Mouse (Mus musculus) CH12.LX (cell line): ENCODE results near the gene Htra2. TPM values are rescaled to one million over a fixed set of nuclear protein-coding genes. Genes with fewer than 3 reads are reported as not detected.
A peak's percentile ranks its signal among the peaks of the same experiment; 100 is the strongest.

Experiments
- DNase-seq: peaks from one replicate; pipeline ENCODE4 v3.0.0-alpha.2; 2013; ENCODE audit errors: extremely low read depth
- H3K27ac ChIP-seq: 2 replicates; pipeline ENCODE4 v1.5.1; 2012; ENCODE audit warnings: low read depth, mild to moderate bottlenecking, control low read depth, moderate library complexity; ENCODE audit not compliant: insufficient read depth
- H3K27me3 ChIP-seq: replicated peaks from 2 replicates; pipeline ENCODE3; 2012; ENCODE audit warnings: inconsistent platforms
- H3K36me3 ChIP-seq, 2 experiments: replicated peaks in 1 of 2; 2 replicates each; pipeline versions ENCODE3 to v1.6.1; 2012; ENCODE audit warnings: inconsistent platforms in 1 of 2, low read length in 1 of 2, mild to moderate bottlenecking in 1 of 2, mixed read lengths in 1 of 2, moderate library complexity in 1 of 2; ENCODE audit not compliant: control insufficient read depth in 1 of 2, insufficient read depth in 1 of 2
- H3K4me1 ChIP-seq, 2 experiments: 2 replicates each; pipeline ENCODE4 v1.6.1; 2012; ENCODE audit warnings: inconsistent platforms in 1 of 2, moderate library complexity in 1 of 2; ENCODE audit not compliant: insufficient read depth in 2 of 2, control insufficient read depth in 1 of 2
- H3K4me2 ChIP-seq: 2 replicates; pipeline ENCODE4 v1.6.1; 2012; ENCODE audit warnings: low read depth, mild to moderate bottlenecking, control low read depth; ENCODE audit not compliant: poor library complexity, insufficient read depth, severe bottlenecking
- H3K4me3 ChIP-seq, 3 experiments: fragments of 150-350 bp in 1 of 3; sonication (generic) in 1 of 3; replicated peaks in 1 of 3; 2 replicates each; pipeline versions ENCODE3 to v1.5.1; 2011 to 2012; ENCODE audit warnings: low read depth in 2 of 3, low read length in 2 of 3, mild to moderate bottlenecking in 2 of 3, moderate library complexity in 2 of 3, control low read depth in 1 of 3, improper control_type of control experiment in 1 of 3, inconsistent platforms in 1 of 3, mixed read lengths in 1 of 3; ENCODE audit not compliant: poor library complexity in 1 of 3
- H3K79me2 ChIP-seq: replicated peaks from 2 replicates; pipeline ENCODE4 v1.6.1; 2012; ENCODE audit warnings: mild to moderate bottlenecking, moderate library complexity; ENCODE audit not compliant: control insufficient read depth, poor library complexity, insufficient read depth, severe bottlenecking; ENCODE audit errors: extremely low read depth
- H3K9ac ChIP-seq: 2 replicates; pipeline ENCODE4 v1.6.1; 2012; ENCODE audit warnings: low read depth, mild to moderate bottlenecking, control low read depth, moderate library complexity; ENCODE audit not compliant: insufficient read depth
- H3K9me3 ChIP-seq: replicated peaks from 2 replicates; pipeline ENCODE3; 2012; ENCODE audit warnings: low read length, inconsistent platforms, mixed read lengths
- BHLHE40 ChIP-seq: IDR thresholded peaks from 2 replicates; pipeline ENCODE4 v1.6.1; 2011; ENCODE audit warnings: mild to moderate bottlenecking, low read depth, low read length, improper control_type of control experiment
- CHD1 ChIP-seq: IDR thresholded peaks from 2 replicates; pipeline ENCODE4 v1.6.1; 2012; ENCODE audit warnings: low read depth, low read length, improper control_type of control experiment, inconsistent platforms
- CHD2 ChIP-seq: IDR thresholded peaks from 2 replicates; pipeline ENCODE4 v1.6.1; 2011; ENCODE audit warnings: low read length, improper control_type of control experiment
- CTCF ChIP-seq, 2 experiments: IDR thresholded peaks in 1 of 2; conservative IDR thresholded peaks in 1 of 2; 2 replicates each; pipeline ENCODE4 v1.5.1; 2011 to 2012; ENCODE audit warnings: low read depth in 2 of 2, low read length in 2 of 2, improper control_type of control experiment in 1 of 2, inconsistent platforms in 1 of 2, mild to moderate bottlenecking in 1 of 2, moderate library complexity in 1 of 2
- EP300 ChIP-seq: IDR thresholded peaks from 2 replicates; pipeline ENCODE4 v1.6.1; 2011; ENCODE audit warnings: low read length, improper control_type of control experiment
- ETS1 ChIP-seq: conservative IDR thresholded peaks from 2 replicates; pipeline ENCODE4 v1.6.1; 2012; ENCODE audit warnings: low read depth, mild to moderate bottlenecking, inconsistent platforms, low read length, improper control_type of control experiment, moderate library complexity
- GABPA ChIP-seq: IDR thresholded peaks from 2 replicates; pipeline ENCODE4 v1.6.1; 2012; ENCODE audit warnings: low read depth, low read length, improper control_type of control experiment, inconsistent platforms; ENCODE audit not compliant: insufficient replicate concordance
- HCFC1 ChIP-seq: IDR thresholded peaks from 2 replicates; pipeline ENCODE4 v1.6.1; 2012; ENCODE audit warnings: low read depth, mild to moderate bottlenecking, inconsistent platforms, low read length, improper control_type of control experiment
- IRF4 ChIP-seq: IDR thresholded peaks from 2 replicates; pipeline ENCODE4 v1.6.1; 2014; ENCODE audit warnings: low read depth, mild to moderate bottlenecking, inconsistent platforms, low read length, improper control_type of control experiment
- JUN ChIP-seq: IDR thresholded peaks from 2 replicates; pipeline ENCODE4 v1.6.1; 2011; ENCODE audit warnings: low read depth, mild to moderate bottlenecking, low read length, improper control_type of control experiment, moderate library complexity; ENCODE audit not compliant: insufficient read depth
- JUND ChIP-seq: conservative IDR thresholded peaks from 2 replicates; pipeline ENCODE4 v1.6.1; 2011; ENCODE audit warnings: low read depth, low read length, improper control_type of control experiment
- MAFK ChIP-seq: IDR thresholded peaks from 2 replicates; pipeline ENCODE4 v1.6.1; 2011; ENCODE audit warnings: low read length, improper control_type of control experiment; ENCODE audit not compliant: insufficient replicate concordance
- MYC ChIP-seq: IDR thresholded peaks from 2 replicates; pipeline ENCODE4 v1.6.1; 2011; ENCODE audit warnings: low read depth, mild to moderate bottlenecking, improper control_type of control experiment, low read length
- PAX5 ChIP-seq: IDR thresholded peaks from 2 replicates; pipeline ENCODE4 v1.6.1; 2012; ENCODE audit warnings: low read length, inconsistent platforms, mixed read lengths
- POLR2A ChIP-seq: IDR thresholded peaks from 2 replicates; pipeline ENCODE4 v1.6.1; 2011; ENCODE audit warnings: low read depth, mild to moderate bottlenecking, improper control_type of control experiment, low read length
- RAD21 ChIP-seq: IDR thresholded peaks from 2 replicates; pipeline ENCODE4 v1.6.1; 2011; ENCODE audit warnings: low read depth, mild to moderate bottlenecking, low read length, improper control_type of control experiment, moderate library complexity
- RCOR1 ChIP-seq: conservative IDR thresholded peaks from 2 replicates; pipeline ENCODE4 v1.6.1; 2012; ENCODE audit warnings: low read depth, mild to moderate bottlenecking, inconsistent platforms, low read length, improper control_type of control experiment
- SMC3 ChIP-seq: IDR thresholded peaks from 2 replicates; pipeline ENCODE4 v1.6.1; 2011; ENCODE audit warnings: low read depth, low read length, improper control_type of control experiment
- TBP ChIP-seq: conservative IDR thresholded peaks from 2 replicates; pipeline ENCODE4 v1.6.1; 2011; ENCODE audit warnings: low read depth, low read length, improper control_type of control experiment
- TCF12 ChIP-seq: IDR thresholded peaks from 2 replicates; pipeline ENCODE4 v1.6.1; 2014; ENCODE audit warnings: low read depth, mild to moderate bottlenecking, inconsistent platforms, low read length, improper control_type of control experiment
- UBTF ChIP-seq: IDR thresholded peaks from 2 replicates; pipeline ENCODE4 v1.6.1; 2012; ENCODE audit warnings: low read depth, mild to moderate bottlenecking, inconsistent platforms, low read length, improper control_type of control experiment, moderate library complexity
- USF1 ChIP-seq: IDR thresholded peaks from 2 replicates; pipeline ENCODE4 v1.6.1; 2014; ENCODE audit warnings: low read depth, mild to moderate bottlenecking, inconsistent platforms, low read length, improper control_type of control experiment
- ZKSCAN1 ChIP-seq: IDR thresholded peaks from 2 replicates; pipeline ENCODE4 v1.6.1; 2012; ENCODE audit warnings: low read depth, inconsistent platforms, low read length, improper control_type of control experiment, borderline replicate concordance
- ZMIZ1 ChIP-seq: IDR thresholded peaks from 2 replicates; pipeline ENCODE4 v1.6.1; 2012; ENCODE audit warnings: low read depth, mild to moderate bottlenecking, inconsistent platforms, low read length, improper control_type of control experiment
- ZNF384 ChIP-seq: IDR thresholded peaks from 2 replicates; pipeline ENCODE4 v1.6.1; 2012; ENCODE audit warnings: low read depth, low read length, improper control_type of control experiment, inconsistent platforms
- dilution Hi-C: fragments of 300-500 bp; cut with MboI; formaldehyde crosslinking; loops from 2 replicates; pipeline ENCODE4 v1.14.3; 2020; ENCODE audit warnings: low sequenced_read_pairs; ENCODE audit not compliant: extremely low pct_unique_long_range_greater_than_20kb, extremely low pct_ligation_motif_present
- in situ Hi-C: fragments of 300-500 bp; cut with MboI; formaldehyde crosslinking; loops from 3 replicates; pipeline ENCODE4 v1.14.3; 2019; ENCODE audit warnings: low sequenced_read_pairs, low pct_ligation_motif_present, low pct_unique_long_range_greater_than_20kb, mixed read lengths
- polyA plus RNA-seq: library from polyadenylated mRNA; unstranded; fragments of >175 nt; gene quantifications from 2 replicates; pipeline ENCODE4 v1.2.1, GENCODE M21; 2012; ENCODE audit warnings: low read depth; ENCODE audit not compliant: insufficient read length
- total RNA-seq, 2 experiments: library from RNA; depleted of rRNA; stranded (reverse); fragments of 300-350 nt in 1 of 2; fragments of >200 nt in 1 of 2; gene quantifications; 2 replicates each; pipeline ENCODE4 v1.2.3; 2012 to 2014

Htra2 gene
- total and polyA plus RNA-seq, 3 experiments = 113 to 185 (median 137) TPM

GRCm38 (mm10) chr6:83101688-83102556 lies 46.8 kb upstream of the Htra2 start:
- H3K9me3 ChIP-seq = peaks cover 2% of the 10 kb centered on the region
- in situ Hi-C loops (loop anchor here (5.0 kb wide), 2 partner anchors 105 to 190 kb away; no protein-coding TSS in a partner anchor), dilution Hi-C loops (no loop called here)
- peak overlapping the region; percentile 71 for H3K27ac ChIP-seq
- peak overlapping the region; percentile 68 for H3K4me2 ChIP-seq
- H3K9ac ChIP-seq = peak overlapping the region; percentile 86
- peak overlapping the region; percentile 60 to 99 (median 87) for H3K4me3 ChIP-seq
- peaks cover 9% of the 10 kb centered on the region for H3K27me3 ChIP-seq
- DNase-seq = peak; percentile 33
- H3K79me2 ChIP-seq = no peaks in the 10 kb centered on the region
- H3K4me1 ChIP-seq = peaks cover 9 to 24% of the 10 kb centered on the region in 2 experiments; a peak in 3 of 4 replicates
- H3K36me3 ChIP-seq = peaks cover under 1 to 33% of the 10 kb centered on the region in 2 experiments
- TF ChIP-seq ZNF384 = no peak
- no peak for TF ChIP-seq CHD2
- peak; percentile 41 for TF ChIP-seq SMC3
- TF ChIP-seq USF1 = no peak
- TF ChIP-seq JUN = no peak
- TF ChIP-seq TCF12 = no peak
- TF ChIP-seq UBTF = peak; percentile 89
- no peak for TF ChIP-seq JUND
- no peak for TF ChIP-seq TBP
- TF ChIP-seq CTCF (conservative IDR thresholded peaks at IDR 0.05 in 1 of 2, IDR thresholded peaks at IDR 0.05 in 1 of 2; ENCODE audit: low read depth in 2 of 2, low read length in 2 of 2) = peak in 1 of 2 experiments; percentile 51; a peak in 2 of 4 replicates
- TF ChIP-seq BHLHE40 = no peak
- no peak for TF ChIP-seq ETS1
- peak; percentile 73; the same call in 1 of the 2 replicates for TF ChIP-seq CHD1
- TF ChIP-seq MAFK = no peak
- TF ChIP-seq RCOR1 = no peak; the same call in 1 of the 2 replicates
- no peak for TF ChIP-seq PAX5
- no peak for TF ChIP-seq POLR2A
- TF ChIP-seq ZMIZ1 = 0 out of 2 replicates have a peak, but pooled peaks have one; percentile 17
- no peak for TF ChIP-seq HCFC1
- no peak for TF ChIP-seq IRF4
- TF ChIP-seq EP300 = no peak
- no peak; the same call in none of the 2 replicates for TF ChIP-seq RAD21
- no peak for TF ChIP-seq ZKSCAN1
- TF ChIP-seq GABPA = no peak
- TF ChIP-seq MYC = 0 out of 2 replicates have a peak, but pooled peaks have one; percentile 6
